Mouse (Mus musculus) erythroblast, adult 5-6 weeks (primary cell): ENCODE data around the gene Ddx50. TPM values are rescaled to one million over a fixed set of nuclear protein-coding genes. Genes with fewer than 3 reads are reported as not detected.

Experiments used
- ATAC-seq: replicated peaks from 2 replicates; pipeline ENCODE4 v1.8.0; 2016; ENCODE audit warnings: moderate number of reproducible peaks, mild to moderate bottlenecking, moderate TSS enrichment, inconsistent platforms; ENCODE audit not compliant: poor library complexity, low FRiP score, severe bottlenecking
- total RNA-seq, 2 experiments: library from RNA; stranded (forward) in 1 of 2; stranded (reverse) in 1 of 2; fragments of 150-400 nt in 1 of 2; fragments of 200-764, 138-1000 nt in 1 of 2; gene quantifications; 2 replicates each; pipeline versions ENCODE4 v1.2.3 to v1.2.4; 2015 to 2017; ENCODE audit warnings: low replicate concordance in 2 of 2

Gene Ddx50
- total RNA-seq (2015; ENCODE audit: low replicate concordance) (38.0 and 41.0 TPM in 2 replicates), total RNA-seq (2017; ENCODE audit: low replicate concordance) (21.0 and 22.2 TPM in 2 replicates)

DNA sequence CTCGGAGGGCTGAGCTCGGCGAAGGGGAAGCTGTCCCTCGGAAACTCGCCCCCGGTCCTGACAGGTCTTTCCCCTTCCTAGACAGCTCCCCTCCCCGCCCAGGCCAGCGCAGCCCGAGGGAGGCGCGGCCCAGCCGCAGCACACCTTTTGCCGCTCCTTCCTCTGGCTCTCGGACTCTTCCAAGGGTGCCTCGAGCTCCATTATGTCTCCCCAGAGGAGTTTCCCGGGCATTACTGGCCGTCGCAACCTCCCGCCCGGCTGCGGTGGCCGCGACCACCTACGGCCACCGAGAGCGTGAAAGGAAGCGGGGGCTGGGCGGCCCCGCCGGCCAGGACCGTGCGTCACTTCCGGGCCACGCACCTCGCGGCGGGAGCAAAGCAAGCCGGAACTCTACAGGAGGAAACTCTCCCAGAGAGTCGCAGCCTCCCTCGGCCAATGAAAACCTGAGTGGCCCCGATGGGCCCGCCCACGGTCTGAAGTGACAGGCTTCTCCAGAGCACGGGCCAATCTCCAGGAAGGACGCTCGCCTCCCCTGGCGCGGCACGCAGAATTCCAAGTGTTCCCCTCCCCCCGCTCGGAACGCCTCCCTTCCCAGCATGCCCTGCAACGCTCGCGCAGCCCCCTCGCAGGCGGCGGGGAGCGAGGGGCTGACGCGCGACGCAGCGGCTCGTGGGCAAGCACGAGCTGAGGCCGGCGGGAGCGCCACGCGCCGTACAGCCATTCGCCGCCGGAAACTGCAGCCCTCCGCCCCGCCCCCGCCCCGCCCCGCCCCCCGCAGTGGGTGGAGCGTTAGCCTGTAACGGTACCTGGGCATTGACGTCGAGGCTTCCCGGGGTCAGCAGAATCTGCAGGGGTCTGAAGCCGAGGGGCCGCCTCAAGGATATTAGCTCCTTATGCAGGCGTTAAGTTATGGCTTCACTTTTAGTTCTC is at the start of gene Ddx50:
Gene Ddx50 (minus strand): TSS at position 338 of the 930 bp plus-strand sequence.
- peak; percentile 91 for ATAC-seq

DNA sequence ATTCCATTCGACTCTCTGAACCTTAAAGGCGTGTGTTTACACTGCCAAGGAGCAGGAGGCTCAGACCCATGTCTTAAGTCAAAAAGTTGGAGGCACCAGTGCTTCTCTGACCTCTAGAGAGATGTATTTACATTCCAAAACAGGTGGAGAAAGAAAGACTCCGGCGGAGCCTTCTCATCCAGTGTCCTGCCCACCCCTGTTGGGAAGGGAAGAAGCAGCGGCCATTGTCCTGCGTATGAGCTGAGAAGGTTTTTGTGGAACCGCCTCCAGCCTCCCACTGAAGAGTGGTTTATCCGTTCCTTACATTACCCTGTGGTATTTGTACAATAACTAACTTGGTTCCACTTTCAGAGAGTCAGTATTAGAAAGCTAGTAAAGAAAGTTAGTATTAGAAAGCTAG is 41.8 kb upstream of the Ddx50 start:
- ATAC-seq = no peak

DNA sequence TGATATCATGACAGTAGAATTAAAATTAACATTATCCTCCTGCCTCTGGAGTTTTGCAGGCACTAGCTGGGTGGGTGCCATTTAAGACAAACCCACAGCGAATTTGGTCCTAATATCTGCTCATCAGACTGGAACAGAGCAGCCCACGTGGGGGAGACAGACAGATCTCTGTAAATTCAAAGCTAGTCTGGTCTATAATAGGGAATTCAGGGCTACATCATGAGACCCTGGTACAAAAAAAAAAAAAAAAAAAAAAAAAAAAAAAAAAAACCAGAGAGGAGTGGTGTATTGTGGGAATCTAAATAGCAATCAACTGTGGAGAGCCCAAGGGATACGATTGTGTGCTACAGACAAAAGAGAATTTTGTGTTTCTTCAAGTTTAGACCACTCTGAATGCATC is 41.2 kb upstream of the Ddx50 start:
- no peak for ATAC-seq

DNA sequence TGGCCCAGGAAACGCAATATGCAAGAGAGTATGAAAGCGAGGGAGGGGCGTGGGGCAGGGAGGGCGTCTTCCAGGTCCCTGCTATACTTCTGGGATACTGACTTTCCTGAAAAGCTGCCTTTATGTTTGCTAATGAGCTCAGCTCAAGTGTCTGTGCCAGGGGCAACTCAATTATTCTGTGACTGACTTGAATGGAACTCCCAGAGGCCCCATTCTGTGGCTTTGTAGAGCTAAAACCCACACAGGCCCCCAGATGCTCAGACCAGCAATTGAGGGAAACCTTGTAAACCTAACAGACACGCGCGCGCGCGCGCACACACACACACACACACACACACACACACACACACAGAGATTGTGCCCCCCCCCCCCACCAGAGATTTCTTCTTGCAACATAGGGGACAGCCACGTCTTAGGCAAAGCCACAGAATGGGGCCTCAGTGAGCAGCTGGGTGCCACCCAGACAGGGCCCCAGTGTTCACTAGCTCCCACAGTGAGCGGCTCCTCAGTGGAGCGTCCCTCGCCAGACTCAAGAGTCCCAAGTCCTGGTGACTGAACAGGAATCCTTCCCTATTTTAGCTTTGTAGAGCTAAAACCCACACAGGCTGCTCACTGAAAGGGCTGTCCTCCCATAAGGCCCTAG is 36.1 kb upstream of the Ddx50 start:
- no peak for ATAC-seq

DNA sequence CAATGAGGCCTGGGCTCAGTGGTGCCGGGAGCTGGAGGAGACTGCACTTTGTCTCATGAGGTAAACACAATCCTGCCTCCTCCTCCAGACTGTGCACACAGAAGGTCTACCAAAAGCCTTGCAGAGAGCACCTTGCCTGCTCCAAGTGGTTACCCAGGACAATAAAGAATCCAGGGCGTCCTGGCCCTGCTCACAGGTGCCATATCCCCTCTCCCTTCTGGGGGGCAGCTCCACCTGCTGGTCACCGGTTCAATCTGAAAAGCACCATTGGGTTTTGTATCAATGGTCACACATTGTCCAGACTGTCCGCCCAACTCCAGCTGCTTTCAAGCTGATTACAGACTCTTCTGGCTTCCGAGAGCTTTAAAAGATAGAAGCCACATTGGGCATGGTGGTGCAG is 32.0 kb upstream of the Ddx50 start:
- no peak for ATAC-seq

DNA sequence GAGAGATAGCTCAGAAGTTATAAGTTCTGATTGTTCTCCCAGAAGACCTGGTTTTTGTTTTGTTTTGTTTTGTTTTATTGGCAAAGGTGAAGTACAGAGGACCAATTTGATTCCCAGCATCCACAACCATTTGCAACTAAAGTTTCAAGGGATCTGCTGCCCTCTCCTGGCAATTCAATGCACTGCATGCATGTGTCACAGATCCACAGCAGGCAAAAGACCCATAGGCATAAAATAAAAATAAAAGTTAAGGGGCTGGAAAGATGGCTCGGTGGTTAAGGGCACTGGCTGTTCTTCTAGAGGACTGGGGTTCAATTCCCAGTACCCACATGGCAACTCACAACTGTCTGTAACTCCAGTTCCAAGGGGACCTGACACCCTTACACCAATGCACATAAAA is 28.8 kb upstream of the Ddx50 start:
- ATAC-seq = no peak

DNA sequence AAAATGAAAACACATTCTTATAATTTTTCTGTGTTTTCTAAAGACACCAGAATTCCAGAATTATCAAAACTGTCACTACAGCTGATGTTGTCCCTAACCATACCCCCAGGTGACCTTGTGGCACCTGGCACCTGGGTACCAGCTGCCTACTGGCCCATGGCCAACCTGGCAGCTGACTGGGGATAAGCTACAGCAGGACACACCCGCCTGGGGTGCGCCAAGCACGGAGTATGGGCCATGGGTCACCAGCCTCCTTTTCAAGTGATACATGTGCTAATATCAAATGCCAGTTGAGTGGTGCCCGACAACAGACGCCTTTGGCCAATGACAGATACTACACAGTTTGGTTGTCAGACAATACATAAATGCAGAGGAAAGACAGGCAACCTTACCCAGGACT is 26.3 kb upstream of the Ddx50 start:
- no peak for ATAC-seq

DNA sequence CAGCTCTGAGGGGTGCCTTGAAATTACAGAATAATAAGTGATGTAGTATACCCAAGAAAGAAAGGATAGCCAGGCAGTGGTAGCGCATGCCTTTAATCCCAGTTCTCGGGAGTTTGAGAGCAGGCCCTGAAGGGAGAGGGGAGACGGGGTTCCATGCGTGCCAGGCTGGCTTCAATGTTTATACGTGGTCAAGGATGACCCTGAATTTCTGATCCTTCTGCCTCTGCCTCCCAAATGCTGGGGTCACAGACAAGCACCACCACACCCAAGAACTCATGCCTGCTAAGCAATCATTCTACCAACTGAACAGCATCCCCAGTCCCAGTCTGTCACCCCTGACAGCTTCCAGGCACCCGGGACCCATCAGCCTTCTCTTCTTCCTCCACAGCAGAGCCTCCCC is 25.2 kb upstream of the Ddx50 start:
- ATAC-seq = no peak

DNA sequence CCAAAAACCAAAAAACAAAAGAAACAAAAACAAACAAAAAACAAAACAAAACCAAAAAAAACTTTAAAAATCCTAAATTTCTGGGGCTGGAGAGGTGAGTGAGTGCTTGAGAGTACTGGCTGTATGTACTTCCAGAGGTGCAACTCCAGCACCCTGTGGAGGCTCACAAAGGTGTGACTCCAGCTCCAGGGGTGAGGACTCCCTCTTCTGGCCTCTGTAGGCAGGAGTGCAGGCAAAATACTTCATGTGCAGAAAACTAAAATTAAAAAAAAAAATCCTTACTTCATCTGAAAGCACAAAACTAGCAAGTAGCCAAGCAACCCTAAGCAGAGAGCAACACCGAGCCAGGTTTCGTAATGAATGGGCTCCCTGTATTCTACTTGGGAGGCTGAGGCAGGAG is 21.3 kb upstream of the Ddx50 start:
- no peak for ATAC-seq

DNA sequence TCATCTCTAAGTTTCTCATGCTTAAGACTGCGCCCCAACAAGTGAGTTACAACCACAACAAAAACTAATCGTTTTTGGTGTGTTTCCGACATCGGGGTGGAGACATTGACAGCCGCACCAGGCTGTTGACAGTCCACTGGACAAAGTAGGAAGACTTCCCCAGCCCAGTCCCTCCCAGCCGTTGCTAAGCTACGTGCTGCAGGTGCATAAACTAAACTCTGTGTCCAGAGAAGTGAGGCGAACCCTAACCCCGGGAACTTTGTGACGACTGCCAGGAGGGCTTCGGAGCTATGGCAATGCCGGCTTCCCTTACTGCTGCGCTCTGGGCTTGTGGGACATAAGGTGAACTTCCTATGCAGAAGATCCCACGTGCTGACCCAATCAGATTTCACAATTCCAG is 18.2 kb upstream of the Ddx50 start:
- no peak for ATAC-seq

DNA sequence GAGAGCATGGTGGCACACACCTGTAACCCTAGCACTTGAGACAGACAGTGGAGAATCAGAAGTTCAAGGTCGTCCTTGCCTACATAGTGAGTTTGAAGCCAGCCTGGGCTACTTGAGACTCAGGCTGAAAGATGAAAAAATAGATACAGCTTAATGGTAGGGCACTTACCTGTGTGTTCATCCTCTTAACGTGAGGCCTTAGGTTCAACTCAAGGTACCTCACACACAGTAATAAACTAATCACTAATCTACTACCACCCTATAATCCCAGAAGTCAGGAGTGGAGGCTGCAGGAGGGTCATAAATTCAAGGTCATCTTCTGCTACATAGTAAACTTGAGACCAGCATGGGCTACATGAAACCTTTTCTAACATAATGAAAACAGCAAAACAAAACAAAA is 17.4 kb upstream of the Ddx50 start:
- ATAC-seq = no peak

DNA sequence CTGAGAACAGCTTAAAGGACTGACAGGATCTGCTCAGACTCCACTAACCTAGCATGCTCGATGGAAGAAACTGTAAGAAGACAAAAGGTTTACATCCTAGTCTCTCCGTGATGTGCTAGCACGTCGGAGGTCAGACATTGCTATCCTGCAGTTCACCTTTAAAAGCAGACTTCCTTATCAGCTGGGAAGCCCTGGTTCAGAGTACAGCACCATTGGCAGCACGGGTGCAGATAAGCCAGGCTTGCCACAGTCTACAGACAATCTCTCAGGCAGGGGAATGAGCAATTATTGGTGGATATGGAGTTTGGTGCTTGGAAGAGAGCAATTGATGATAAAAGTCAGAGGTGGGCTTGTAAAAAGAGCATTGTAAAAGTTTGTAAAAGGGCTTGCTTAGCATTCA is 17.0 kb upstream of the Ddx50 start:
- peak; percentile 57; the same call in 1 of the 2 replicates for ATAC-seq

DNA sequence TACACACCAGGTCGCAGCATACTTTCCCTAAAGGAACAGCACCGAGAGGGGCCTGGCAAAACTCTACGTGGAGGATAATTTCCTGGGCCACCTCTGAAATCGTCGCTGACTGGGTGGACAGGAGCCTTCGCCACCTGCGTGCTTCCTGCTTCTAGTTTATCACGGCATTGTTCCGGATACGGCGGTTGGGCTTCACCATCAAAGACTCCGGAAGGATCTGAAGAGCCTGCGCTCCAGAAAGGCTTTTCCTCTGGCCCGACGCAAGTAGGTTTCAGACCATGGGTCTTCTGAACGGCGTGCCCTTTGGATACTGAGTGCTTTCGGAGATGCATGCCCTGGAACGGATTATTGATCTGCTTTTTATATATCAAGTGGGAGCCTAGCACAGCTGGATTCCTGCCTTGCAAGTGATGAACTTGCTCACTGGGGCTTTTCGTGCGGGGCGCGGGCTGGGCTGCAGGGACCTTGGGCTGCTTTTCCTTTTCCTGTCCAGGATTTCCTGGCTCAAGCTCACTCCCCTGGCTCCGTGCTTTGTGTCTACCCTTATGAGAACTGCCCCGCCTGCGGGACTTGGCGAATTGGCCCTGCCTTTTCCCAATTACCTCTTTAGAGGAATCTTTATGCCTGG is 14.1 kb upstream of the Ddx50 start:
- no peak for ATAC-seq

DNA sequence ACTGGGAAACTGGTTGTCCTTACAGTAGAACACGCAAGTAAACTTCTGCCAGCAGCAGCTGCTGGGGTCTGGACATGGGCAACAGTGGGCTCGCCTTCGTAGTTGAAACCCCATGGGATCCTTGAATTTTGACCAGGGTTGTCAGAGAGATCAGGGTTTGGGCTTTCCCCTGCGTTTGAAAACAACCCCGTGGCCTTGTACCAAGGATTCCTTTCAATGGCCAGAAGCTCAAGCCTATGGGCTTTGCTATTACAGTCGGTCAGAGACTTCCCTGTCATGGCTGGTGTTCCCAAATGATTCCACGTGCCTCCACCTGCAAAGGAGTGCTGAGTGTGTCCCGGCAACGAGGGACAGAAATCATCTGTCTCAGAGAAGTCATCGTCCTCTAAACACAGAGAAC is 13.2 kb upstream of the Ddx50 start:
- ATAC-seq = no peak

DNA sequence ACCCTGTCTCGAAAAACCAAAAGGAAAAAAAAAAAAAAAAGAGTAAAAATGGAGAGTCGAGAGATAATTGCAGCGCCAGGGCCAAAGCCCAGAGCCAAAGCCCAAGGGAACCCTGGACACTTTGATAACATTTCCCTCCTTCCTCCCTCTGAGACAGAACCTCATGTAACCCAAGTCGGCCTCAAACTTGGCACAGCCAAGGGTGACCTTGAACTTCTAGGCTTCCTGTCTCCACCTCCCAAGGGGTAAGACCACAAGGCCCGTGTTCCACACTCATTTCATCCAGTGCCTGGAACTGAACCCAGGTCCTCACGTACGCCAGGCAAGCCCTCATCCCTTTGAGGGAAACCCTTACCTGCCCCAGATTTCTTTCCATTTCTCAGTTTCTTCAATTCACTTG is 5.7 kb upstream of the Ddx50 start:
- no peak for ATAC-seq

DNA sequence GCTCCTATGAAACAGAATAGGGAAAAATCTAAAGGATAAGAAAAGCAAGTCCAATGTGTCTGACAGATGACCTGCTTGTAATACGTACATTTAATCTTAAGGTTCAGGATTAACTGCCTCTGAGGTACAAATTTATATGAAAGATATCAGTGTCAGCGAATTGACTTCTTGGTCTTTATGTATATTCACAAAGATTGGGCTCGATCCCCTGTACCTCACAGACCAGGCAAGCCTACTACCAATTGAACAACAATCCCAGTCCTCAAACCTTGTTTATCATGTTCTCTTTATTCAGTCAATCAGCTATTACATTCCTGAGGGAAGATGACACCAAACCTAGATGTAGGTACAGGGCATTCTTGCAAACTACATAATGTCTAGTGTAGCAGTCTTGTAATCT is 943 bp upstream of the Ddx50 start:
- ATAC-seq = no peak

DNA sequence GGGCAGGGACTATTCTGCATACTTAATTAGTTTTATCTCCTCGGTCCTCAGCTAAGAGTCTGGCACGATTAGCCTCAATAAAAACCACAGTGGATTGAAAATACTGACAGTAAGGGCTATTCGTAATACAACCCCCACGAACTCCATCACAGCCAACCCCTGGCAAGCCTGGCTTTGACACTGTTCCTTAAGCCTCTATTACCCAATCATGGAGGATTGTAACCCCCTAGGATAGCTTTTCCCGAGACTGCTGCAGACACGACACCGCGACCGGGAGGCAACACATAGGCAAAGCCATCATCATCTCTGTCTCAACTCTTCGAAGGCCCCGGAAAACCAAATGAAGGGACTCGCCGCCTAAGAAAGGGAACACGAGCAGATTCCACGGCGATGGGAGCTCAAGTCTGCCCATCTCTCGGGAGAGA is 648 bp downstream of the Ddx50 start:
- ATAC-seq = peak; percentile 50

DNA sequence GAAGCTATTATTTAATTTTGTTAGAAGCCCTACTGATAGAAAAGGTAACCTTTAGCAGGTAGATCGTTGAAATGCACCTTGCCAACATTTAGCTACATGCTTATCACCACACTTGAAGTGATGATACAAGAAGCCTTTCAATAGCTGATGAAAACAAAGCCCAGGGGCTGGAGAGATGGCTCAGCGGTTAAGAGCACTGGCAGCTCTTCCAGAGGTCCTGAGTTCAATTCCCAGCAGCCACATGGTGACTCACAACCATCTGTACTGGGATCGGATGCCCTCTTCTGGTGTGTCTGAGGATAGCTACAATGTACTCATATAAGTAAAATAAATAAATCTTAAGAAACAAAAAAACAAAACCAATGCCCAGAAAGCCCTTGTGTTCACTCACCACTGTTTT is 46.9 kb downstream of the Ddx50 start:
- ATAC-seq = no peak

DNA sequence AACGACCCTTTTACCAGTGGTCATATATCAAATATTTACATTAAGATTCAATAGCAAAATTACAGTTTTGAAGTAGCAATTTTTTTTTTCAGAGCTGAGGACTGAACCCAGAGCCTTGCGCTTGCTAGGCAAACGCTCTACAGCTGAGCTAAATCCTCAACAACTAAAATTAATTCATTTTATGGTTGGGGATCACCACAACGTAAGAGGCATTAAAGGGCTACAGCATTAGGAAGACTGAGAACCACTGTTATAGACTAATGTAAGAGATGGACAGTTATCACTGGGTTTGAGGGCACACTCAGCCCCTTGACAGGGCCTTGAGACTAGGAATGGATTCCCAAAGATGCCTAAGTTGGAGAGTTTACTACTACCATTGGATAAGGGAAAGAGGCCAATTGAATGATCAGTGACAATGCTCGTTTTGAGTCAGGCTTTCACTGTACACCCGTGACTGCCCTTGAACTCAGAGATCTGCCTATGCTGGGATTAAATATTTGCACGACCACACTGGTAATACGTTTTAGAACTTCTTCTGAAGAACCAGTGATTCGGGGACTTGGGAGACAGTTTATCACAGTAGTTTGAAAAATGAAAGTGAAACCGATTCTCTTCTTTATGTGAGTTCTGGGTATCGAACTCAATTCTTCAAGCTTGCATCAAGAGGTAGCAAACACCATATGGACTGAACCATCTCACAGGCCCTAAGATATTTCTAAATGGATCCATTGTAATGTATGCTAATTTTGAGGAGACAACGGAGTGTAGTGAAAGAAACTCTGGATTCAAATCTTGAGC is 47.6 kb downstream of the Ddx50 start:
- ATAC-seq = no peak
